8 mouse cellular contexts compared by ENCODE assay signal in genomic region chr11:94134076-94134838, GRCm38 (mm10).
DNase-seq lines count a peak whose midpoint lies in the region; ATAC-seq lines count a peak whose summit lies in the region.

No protein-coding gene starts in this region.

- 31% methylated on average over 18 of the region's 18 CpGs for WGBS in kidney, embryonic 15.5 days

- no peaks in the 10 kb centered on the region for H3K36me3 ChIP-seq in kidney, embryonic 15.5 days

- 0 out of 2 replicates have a peak overlapping the region, but pooled peaks have one; percentile 42 for H3K4me2 ChIP-seq in kidney, embryonic 15.5 days

- no peaks in the 10 kb centered on the region for H3K27me3 ChIP-seq in kidney, embryonic 15.5 days

- no peak overlapping the region for H3K4me3 ChIP-seq in kidney, embryonic 15.5 days (replicated peaks)

- peak overlapping the region; percentile 62 for H3K27ac ChIP-seq in kidney, embryonic 15.5 days

- H3K4me1 ChIP-seq in kidney, embryonic 15.5 days: peaks cover 47% of the 10 kb centered on the region

- peak; percentile 76 for DNase-seq in ovary, adult 18-20 months (ENCODE audit: low spot score)
- DNase-seq in ovary, postnatal 10 days (ENCODE audit: low spot score): no peak
- DNase-seq in cerebellum, adult 9-11 months: peak; percentile 81
- DNase-seq in heart, adult 9 months (ENCODE audit: low spot score in 2 of 2): peak; percentile 89 to 90
- DNase-seq in lung, postnatal 10 days: peak; percentile 87
- peak; percentile 83 to 86 for DNase-seq in urinary bladder, postnatal 4 days (ENCODE audit: low spot score in 2 of 2)
- DNase-seq in thymus, postnatal 10 days (ENCODE audit: low spot score in 2 of 2): no peak

- H3K9me3 ChIP-seq in kidney, embryonic 15.5 days (replicated peaks): no peaks in the 10 kb centered on the region

- no peak for ATAC-seq in kidney, embryonic 15.5 days (replicated peaks; ENCODE audit: low FRiP score)

- H3K9ac ChIP-seq in kidney, embryonic 15.5 days: no peak overlapping the region

Comparison
In these comparisons a context has a peak if more than half of its experiments do, and no peak if none do; other contexts are left out.
1. DNase-seq: peak in ovary, adult 18-20 months (single experiment), cerebellum, adult 9-11 months (single experiment), heart, adult 9 months (2 of 2), lung, postnatal 10 days (single experiment) and urinary bladder, postnatal 4 days (2 of 2); none in ovary, postnatal 10 days (single experiment) and thymus, postnatal 10 days (0 of 2).